Mouse (Mus musculus): ENCODE measurements around the gene 0610009B22Rik.

- TF ChIP-seq CTCF (IDR thresholded peaks at IDR 0.05; ENCODE audit: borderline replicate concordance, extremely low read depth, insufficient read depth, insufficient read length) (no peak), POLR2A (IDR thresholded peaks at IDR 0.05; ENCODE audit: borderline replicate concordance, extremely low read depth, insufficient read depth, insufficient read length, poor library complexity, severe bottlenecking) (no peak)
Observed at GRCm38 (mm10) chr11:51706451-51706850, 17.8 kb upstream of the 0610009B22Rik start.

All from brain, embryonic 14.5 days (tissue).